Mouse (Mus musculus) C2C12 (cell line): ENCODE results near the gene Atp1a2.

Experiments
- CEBPB ChIP-seq: IDR thresholded peaks from one replicate; pipeline ENCODE4 v1.6.1; 2011; ENCODE audit warnings: low read depth, mild to moderate bottlenecking, control low read depth, moderate library complexity
- CTCF ChIP-seq: IDR thresholded peaks from one replicate; pipeline ENCODE4 v1.5.1; 2011; ENCODE audit not compliant: control insufficient read depth, insufficient read depth, insufficient read length
- MAX ChIP-seq: IDR thresholded peaks from one replicate; pipeline ENCODE4 v1.6.1; 2011; ENCODE audit warnings: mild to moderate bottlenecking, control low read depth
- MYOD1 ChIP-seq: IDR thresholded peaks from one replicate; pipeline ENCODE4 v1.6.1; 2011; ENCODE audit warnings: low read depth; ENCODE audit not compliant: control insufficient read depth, insufficient read length
- MYOG ChIP-seq: IDR thresholded peaks from one replicate; pipeline ENCODE4 v1.6.1; 2011; ENCODE audit not compliant: control insufficient read depth, insufficient read length; ENCODE audit errors: extremely low read depth
- USF1 ChIP-seq: IDR thresholded peaks from one replicate; pipeline ENCODE4 v1.6.1; 2011; ENCODE audit warnings: low read depth, mild to moderate bottlenecking, control low read depth, moderate library complexity

DNA sequence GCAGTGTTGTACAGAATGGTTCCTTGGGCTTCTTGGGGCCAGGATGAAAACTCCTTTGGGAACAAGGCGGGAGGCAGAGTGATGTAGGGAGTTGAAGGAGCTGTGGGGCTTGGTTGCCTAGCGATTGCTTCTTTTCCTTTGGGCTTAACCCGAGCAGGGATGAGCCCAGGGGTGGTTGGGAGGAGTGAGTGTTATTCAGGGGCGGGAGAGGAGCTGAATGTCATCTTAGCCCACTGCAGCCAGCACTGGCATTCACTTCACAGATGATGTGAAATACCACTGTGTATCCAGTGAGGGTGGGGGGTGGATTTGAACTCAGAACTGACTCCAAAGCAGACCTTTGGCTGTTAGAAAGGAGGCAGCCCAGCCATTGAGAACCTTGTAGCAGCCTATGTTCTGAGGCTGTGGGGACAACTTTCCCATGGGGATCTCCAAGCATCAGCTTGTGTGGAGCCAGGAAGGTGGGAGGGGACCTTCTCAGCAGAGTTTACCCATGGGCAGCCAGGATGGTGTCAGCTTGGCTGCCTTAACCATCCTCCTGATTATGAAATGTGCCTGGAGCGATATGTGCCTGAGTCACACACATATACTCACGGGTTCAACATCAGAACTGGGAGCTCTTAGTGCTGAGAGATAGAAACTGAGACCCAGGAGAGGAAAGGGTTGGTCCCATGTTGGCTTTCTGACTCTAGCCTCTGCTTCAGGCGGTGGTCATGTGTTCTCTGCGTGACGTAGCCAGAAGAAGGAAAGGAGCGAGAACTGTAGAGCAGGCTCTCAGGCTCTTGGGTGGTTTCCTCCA is 15.9 kb upstream of the Atp1a2 start:
- TF ChIP-seq CTCF = no peak
- no peak for TF ChIP-seq MYOD1
- TF ChIP-seq USF1 = no peak
- no peak for TF ChIP-seq CEBPB
- no peak for TF ChIP-seq MAX
- no peak for TF ChIP-seq MYOG
